Mouse (Mus musculus): ENCODE results near the gene Spta1. TPM values are rescaled to one million over a fixed set of nuclear protein-coding genes. Genes with fewer than 3 reads are reported as not detected.

Gene Spta1
- polyA plus RNA-seq, 1 experiment from 2014 or later, result 0.26 TPM

DNA sequence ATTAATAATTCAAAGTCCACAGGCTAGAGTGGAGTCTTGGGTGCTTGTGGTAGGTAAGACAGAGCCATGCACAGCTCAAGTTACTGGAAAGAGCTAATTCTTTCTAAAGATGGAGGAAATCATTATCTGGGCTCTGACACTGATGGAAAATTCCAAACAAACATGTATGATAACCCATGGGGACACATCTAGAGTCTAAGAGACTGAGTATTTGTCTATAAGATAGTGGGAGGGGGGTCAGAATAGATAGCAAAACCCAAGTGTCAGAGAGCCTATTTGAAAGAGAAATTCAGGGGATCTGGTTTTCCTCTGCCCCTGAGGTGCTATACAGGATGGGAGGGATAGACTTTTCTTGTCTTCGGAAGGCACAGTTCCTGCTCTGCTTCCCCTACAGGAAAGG, 73.5 kb downstream of the Spta1 start:
- Histone ChIP-seq H3K4me2 (ENCODE audit: low read depth, low read length) (no peak overlapping the region), H3K9me3 (ENCODE audit: control insufficient read depth, low read length) (no peaks in the 10 kb centered on the region), H3K27ac (ENCODE audit: low read length) (no peak overlapping the region), H3K27me3 (ENCODE audit: control insufficient read depth, insufficient read depth, low read depth, low read length) (no peaks in the 10 kb centered on the region), H3K9ac (ENCODE audit: low read length) (no peak overlapping the region), H3K4me3 (ENCODE audit: low read length) (no peak overlapping the region), H3K4me1 (replicated peaks; ENCODE audit: control insufficient read depth, insufficient read depth, low read length) (no peaks in the 10 kb centered on the region), H3K36me3 (ENCODE audit: control insufficient read depth, insufficient read depth, low read length) (no peaks in the 10 kb centered on the region)
- no peak for ATAC-seq (ENCODE audit: low read depth)
- WGBS, result 68% methylated on average over 1 of the region's 1 CpGs

DNA sequence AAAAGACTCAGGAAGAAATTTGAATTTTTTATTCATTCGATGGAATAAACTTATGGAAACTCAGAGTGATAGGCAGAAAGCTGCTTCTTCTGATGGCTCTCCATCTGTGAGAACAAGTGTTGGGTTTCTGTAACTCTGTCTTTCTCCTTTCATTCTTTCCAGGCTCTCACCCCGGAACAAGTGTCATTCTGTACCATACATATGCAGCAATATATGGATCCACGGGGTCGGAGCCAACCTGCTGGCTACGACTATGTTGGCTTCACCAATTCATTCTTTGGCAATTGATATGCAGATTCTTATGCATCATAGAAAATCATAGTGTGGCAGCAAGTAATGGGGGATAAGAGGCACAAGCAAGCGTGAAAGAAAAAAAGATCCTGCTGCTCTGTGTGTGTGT, 74.6 kb downstream of the Spta1 start:
- no peak overlapping the region for H3K4me3 ChIP-seq (ENCODE audit: low read length)
- H3K9me3 ChIP-seq (ENCODE audit: control insufficient read depth, low read length), result no peaks in the 10 kb centered on the region
- H3K27ac ChIP-seq (ENCODE audit: low read length), result no peak overlapping the region
- H3K27me3 ChIP-seq (ENCODE audit: control insufficient read depth, insufficient read depth, low read depth, low read length), result no peaks in the 10 kb centered on the region
- no peak for ATAC-seq (ENCODE audit: low read depth)
- 83% methylated on average over 6 of the region's 6 CpGs for WGBS
- no peak overlapping the region for H3K9ac ChIP-seq (ENCODE audit: low read length)
- no peaks in the 10 kb centered on the region for H3K36me3 ChIP-seq (ENCODE audit: control insufficient read depth, insufficient read depth, low read length)
- no peaks in the 10 kb centered on the region for H3K4me1 ChIP-seq (replicated peaks; ENCODE audit: control insufficient read depth, insufficient read depth, low read length)
- H3K4me2 ChIP-seq (ENCODE audit: low read depth, low read length), result no peak overlapping the region

DNA sequence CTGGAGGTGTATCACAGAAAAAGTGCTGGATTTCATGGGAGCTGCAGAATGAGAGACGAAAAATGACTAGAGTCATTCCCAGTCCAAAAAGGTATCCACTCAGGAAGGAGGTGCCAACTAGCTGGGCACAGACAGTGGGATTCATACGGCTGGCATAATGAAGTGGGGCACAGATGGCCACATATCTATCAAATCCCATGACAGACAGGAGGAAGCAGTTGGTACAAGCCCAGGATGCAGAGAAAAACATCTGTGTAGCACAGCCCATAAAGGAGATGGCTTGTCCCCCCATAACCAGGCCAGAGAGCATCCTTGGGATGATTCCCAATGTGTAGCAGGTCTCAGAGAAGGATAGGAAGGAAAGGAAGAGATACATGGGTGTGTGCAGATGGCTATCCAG, 77.8 kb downstream of the Spta1 start:
- Histone ChIP-seq H3K9me3 (ENCODE audit: control insufficient read depth, low read length) (no peaks in the 10 kb centered on the region), H3K4me3 (ENCODE audit: low read length) (no peak overlapping the region), H3K36me3 (ENCODE audit: control insufficient read depth, insufficient read depth, low read length) (no peaks in the 10 kb centered on the region), H3K4me2 (ENCODE audit: low read depth, low read length) (no peak overlapping the region), H3K27ac (ENCODE audit: low read length) (no peak overlapping the region), H3K4me1 (replicated peaks; ENCODE audit: control insufficient read depth, insufficient read depth, low read length) (no peaks in the 10 kb centered on the region), H3K27me3 (ENCODE audit: control insufficient read depth, insufficient read depth, low read depth, low read length) (no peaks in the 10 kb centered on the region), H3K9ac (ENCODE audit: low read length) (no peak overlapping the region)
- 79% methylated on average over 2 of the region's 2 CpGs for WGBS
- no peak for ATAC-seq (ENCODE audit: low read depth)

DNA sequence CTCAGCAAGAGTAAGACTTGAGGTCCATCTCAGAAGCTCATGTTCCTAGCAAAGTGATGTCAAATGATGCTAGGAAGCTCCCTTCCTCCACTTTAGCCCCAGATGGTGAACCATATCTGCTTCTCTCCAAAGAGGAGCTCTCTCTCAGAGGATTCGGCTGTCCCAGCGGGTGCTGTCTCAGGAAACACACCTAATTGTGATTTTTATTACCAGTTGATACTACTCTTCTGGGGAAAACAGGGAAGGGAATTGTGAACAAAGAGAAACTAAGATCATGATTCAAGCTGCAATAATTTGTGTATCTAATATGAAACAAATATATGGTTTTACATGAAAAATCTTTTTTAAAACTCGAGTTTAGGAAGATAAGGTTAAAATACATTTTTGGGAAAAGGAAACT, 79.4 kb downstream of the Spta1 start, which contains the start of gene Olfr419:
Gene Olfr419 (minus strand): TSS at position 101 of the 400 bp plus-strand sequence.
- no peak for ATAC-seq (ENCODE audit: low read depth)
- Histone ChIP-seq H3K9me3 (ENCODE audit: control insufficient read depth, low read length) (no peaks in the 10 kb centered on the region), H3K27me3 (ENCODE audit: control insufficient read depth, insufficient read depth, low read depth, low read length) (no peaks in the 10 kb centered on the region)

DNA sequence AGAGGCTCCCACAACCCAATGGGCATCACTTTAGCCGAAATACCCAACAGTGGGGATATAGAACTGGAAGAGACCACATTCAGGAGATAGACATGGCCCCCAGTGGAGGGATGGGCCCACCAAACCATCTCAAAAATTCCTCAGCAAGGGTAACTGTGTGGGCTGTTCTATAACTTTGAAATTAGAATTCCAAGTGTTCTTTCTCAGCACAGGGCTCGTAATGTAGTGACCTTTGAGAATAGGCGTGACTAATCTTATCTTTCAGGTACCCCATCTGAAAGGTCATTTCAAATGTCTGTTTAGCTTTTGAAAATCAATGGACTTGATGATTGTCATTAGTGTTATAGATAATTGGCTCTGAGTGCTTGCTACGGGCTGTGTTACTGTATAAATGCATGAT, 95.2 kb downstream of the Spta1 start:
- no peaks in the 10 kb centered on the region for H3K36me3 ChIP-seq (ENCODE audit: control insufficient read depth, insufficient read depth, low read length)
- 69% methylated on average over 4 of the region's 4 CpGs for WGBS

More for the DNA sequence above, 79.4 kb downstream of the Spta1 start, which contains the start of gene Olfr419:
- H3K4me3 ChIP-seq (ENCODE audit: low read length), result no peak within 1 kb of the TSS
- H3K36me3 ChIP-seq (ENCODE audit: control insufficient read depth, insufficient read depth, low read length), result no peaks in the 10 kb centered on the region
- H3K9ac ChIP-seq (ENCODE audit: low read length), result no peak within 1 kb of the TSS
- WGBS, result 76% methylated on average over 3 of the region's 3 CpGs
- no peak within 1 kb of the TSS for H3K4me2 ChIP-seq (ENCODE audit: low read depth, low read length)
- no peak within 1 kb of the TSS for H3K27ac ChIP-seq (ENCODE audit: low read length)
- H3K4me1 ChIP-seq (replicated peaks; ENCODE audit: control insufficient read depth, insufficient read depth, low read length), result no peaks in the 10 kb centered on the region

DNA sequence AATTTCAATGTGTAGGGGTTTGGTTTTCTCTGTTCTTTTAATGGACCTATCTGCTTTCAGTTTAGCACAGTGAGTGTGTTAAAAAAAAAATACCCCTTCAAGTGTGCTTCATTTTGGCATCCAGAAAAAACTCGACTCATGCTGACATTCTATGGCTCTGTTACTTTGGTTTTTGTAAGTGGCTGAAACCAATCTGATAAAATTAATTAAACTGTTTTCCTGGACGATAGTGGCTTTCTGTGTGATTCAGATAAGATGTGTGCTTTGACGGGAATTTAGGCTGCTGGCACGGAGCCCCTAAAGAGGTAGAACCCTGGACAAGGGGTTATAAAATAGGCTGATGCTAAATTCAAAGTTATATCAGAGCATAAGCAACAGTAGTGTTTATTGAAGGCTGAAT, 96.6 kb downstream of the Spta1 start:
- no peaks in the 10 kb centered on the region for H3K4me1 ChIP-seq (replicated peaks; ENCODE audit: control insufficient read depth, insufficient read depth, low read length)
- H3K9me3 ChIP-seq (ENCODE audit: control insufficient read depth, low read length), result no peaks in the 10 kb centered on the region
- WGBS, result 41% methylated on average over 4 of the region's 4 CpGs
- H3K4me2 ChIP-seq (ENCODE audit: low read depth, low read length), result no peak overlapping the region
- H3K9ac ChIP-seq (ENCODE audit: low read length), result no peak overlapping the region
- H3K27me3 ChIP-seq (ENCODE audit: control insufficient read depth, insufficient read depth, low read depth, low read length), result no peaks in the 10 kb centered on the region
- H3K27ac ChIP-seq (ENCODE audit: low read length), result no peak overlapping the region
- H3K36me3 ChIP-seq (ENCODE audit: control insufficient read depth, insufficient read depth, low read length), result no peaks in the 10 kb centered on the region
- no peak overlapping the region for H3K4me3 ChIP-seq (ENCODE audit: low read length)
- no peak for ATAC-seq (ENCODE audit: low read depth)

More for the DNA sequence above, 95.2 kb downstream of the Spta1 start:
- H3K27me3 ChIP-seq (ENCODE audit: control insufficient read depth, insufficient read depth, low read depth, low read length), result no peaks in the 10 kb centered on the region
- H3K9me3 ChIP-seq (ENCODE audit: control insufficient read depth, low read length), result no peaks in the 10 kb centered on the region
- no peak overlapping the region for H3K4me3 ChIP-seq (ENCODE audit: low read length)
- no peak overlapping the region for H3K9ac ChIP-seq (ENCODE audit: low read length)
- no peak overlapping the region for H3K4me2 ChIP-seq (ENCODE audit: low read depth, low read length)
- ATAC-seq (ENCODE audit: low read depth), result no peak
- H3K4me1 ChIP-seq (replicated peaks; ENCODE audit: control insufficient read depth, insufficient read depth, low read length), result no peaks in the 10 kb centered on the region
- H3K27ac ChIP-seq (ENCODE audit: low read length), result no peak overlapping the region

DNA sequence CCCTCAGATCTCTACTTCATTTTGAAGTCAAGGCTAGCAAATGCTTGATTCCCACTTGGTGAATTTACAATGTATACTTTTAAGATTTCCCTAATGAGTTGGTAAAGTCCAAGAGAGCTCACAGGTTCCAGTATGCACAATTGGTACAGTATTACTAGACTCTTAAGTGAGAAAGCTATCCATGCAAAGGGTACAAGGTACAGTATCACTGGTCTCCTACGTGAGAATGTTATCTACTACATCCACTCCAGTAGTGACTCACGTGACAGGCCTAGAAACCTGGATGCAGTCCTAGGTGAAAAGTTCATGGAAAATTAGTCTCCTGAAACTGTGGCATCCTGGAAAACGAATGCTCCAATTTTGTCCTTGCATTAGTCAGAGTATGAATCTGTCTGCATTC, 98.1 kb downstream of the Spta1 start:
- Histone ChIP-seq H3K4me2 (ENCODE audit: low read depth, low read length) (no peak overlapping the region), H3K4me1 (replicated peaks; ENCODE audit: control insufficient read depth, insufficient read depth, low read length) (no peaks in the 10 kb centered on the region), H3K27ac (ENCODE audit: low read length) (no peak overlapping the region), H3K27me3 (ENCODE audit: control insufficient read depth, insufficient read depth, low read depth, low read length) (no peaks in the 10 kb centered on the region), H3K9me3 (ENCODE audit: control insufficient read depth, low read length) (no peaks in the 10 kb centered on the region), H3K36me3 (ENCODE audit: control insufficient read depth, insufficient read depth, low read length) (no peaks in the 10 kb centered on the region), H3K9ac (ENCODE audit: low read length) (no peak overlapping the region), H3K4me3 (ENCODE audit: low read length) (no peak overlapping the region)
- 61% methylated on average over 3 of the region's 3 CpGs for WGBS
- no peak for ATAC-seq (ENCODE audit: low read depth)

Other genes with a start within 250 kb of the Spta1 start
- gene Mndal, start 230.3 kb upstream of the Spta1 start, polyA plus RNA-seq (2015; fragmentation: Nextera tagmentation; extraction: Ambion mirVana), result 3.3 and 3.4 TPM in 2 replicates
- 1.4 and 1.5 TPM in 2 replicates for gene Ifi203, start 230.1 kb upstream of the Spta1 start, polyA plus RNA-seq (2015; fragmentation: Nextera tagmentation; extraction: Ambion mirVana)
- 0.16 TPM in 1 of 2 replicates, not detected in the other for gene Ifi202b, start 190.0 kb upstream of the Spta1 start, polyA plus RNA-seq (2015; fragmentation: Nextera tagmentation; extraction: Ambion mirVana)
- gene Ifi205, start 141.0 kb upstream of the Spta1 start, polyA plus RNA-seq (2015; fragmentation: Nextera tagmentation; extraction: Ambion mirVana), result 0.38 and 0.60 TPM in 2 replicates
- not detected in 2 replicates for gene Olfr433, start 132.1 kb upstream of the Spta1 start, polyA plus RNA-seq (2015; fragmentation: Nextera tagmentation; extraction: Ambion mirVana)
- gene Olfr432, start 123.6 kb upstream of the Spta1 start, polyA plus RNA-seq (2015; fragmentation: Nextera tagmentation; extraction: Ambion mirVana), result not detected in 2 replicates
- not detected in 2 replicates for gene Olfr430, start 106.2 kb upstream of the Spta1 start, polyA plus RNA-seq (2015; fragmentation: Nextera tagmentation; extraction: Ambion mirVana)
- gene Olfr429, start 88.4 kb upstream of the Spta1 start, polyA plus RNA-seq (2015; fragmentation: Nextera tagmentation; extraction: Ambion mirVana), result not detected in 2 replicates
- not detected in 2 replicates for gene Olfr427, start 75.9 kb upstream of the Spta1 start, polyA plus RNA-seq (2015; fragmentation: Nextera tagmentation; extraction: Ambion mirVana)
- gene Olfr231, start 51.6 kb upstream of the Spta1 start, polyA plus RNA-seq (2015; fragmentation: Nextera tagmentation; extraction: Ambion mirVana), result not detected in 2 replicates
- not detected in 2 replicates for gene Olfr424, start 41.3 kb upstream of the Spta1 start, polyA plus RNA-seq (2015; fragmentation: Nextera tagmentation; extraction: Ambion mirVana)
- gene Olfr420, start 17.1 kb upstream of the Spta1 start, polyA plus RNA-seq (2015; fragmentation: Nextera tagmentation; extraction: Ambion mirVana), result not detected in 2 replicates
- not detected in 2 replicates for gene Olfr419, start 79.3 kb downstream of the Spta1 start, polyA plus RNA-seq (2015; fragmentation: Nextera tagmentation; extraction: Ambion mirVana)
- not detected in 2 replicates for gene Mptx1, start 157.7 kb downstream of the Spta1 start, polyA plus RNA-seq (2015; fragmentation: Nextera tagmentation; extraction: Ambion mirVana)
- gene Olfr417, start 192.3 kb downstream of the Spta1 start, polyA plus RNA-seq (2015; fragmentation: Nextera tagmentation; extraction: Ambion mirVana), result not detected in 2 replicates
- gene Olfr248, start 218.3 kb downstream of the Spta1 start, polyA plus RNA-seq (2015; fragmentation: Nextera tagmentation; extraction: Ambion mirVana), result not detected in 2 replicates